Mouse (Mus musculus) cerebellum, postnatal 4 days (tissue): ENCODE measurements at regions not wholly inside any gene's neighbourhood (a gene's known extent, or its start where the extent isn't known, plus 50 kb on each side); places are given as distances from the start of the nearest gene placed in this dataset.
A peak's percentile ranks its signal among the peaks of the same experiment; 100 is the strongest.
"Not testable (repeated sequence)": the region's sequence is repeated elsewhere in the genome, so short reads cannot be mapped to it uniquely, and the experiment has no call there.

Experiments
- DNase-seq, 2 experiments: peaks; one replicate each; pipeline ENCODE4 v3.0.0; 2022; ENCODE audit warnings: low spot score in 2 of 2, mixed read lengths in 1 of 2

- DNase-seq = no peak
Observed at GRCm38 (mm10) chr6:5663433-5664175, 61.8 kb upstream of the Dync1i1 start.

DNA sequence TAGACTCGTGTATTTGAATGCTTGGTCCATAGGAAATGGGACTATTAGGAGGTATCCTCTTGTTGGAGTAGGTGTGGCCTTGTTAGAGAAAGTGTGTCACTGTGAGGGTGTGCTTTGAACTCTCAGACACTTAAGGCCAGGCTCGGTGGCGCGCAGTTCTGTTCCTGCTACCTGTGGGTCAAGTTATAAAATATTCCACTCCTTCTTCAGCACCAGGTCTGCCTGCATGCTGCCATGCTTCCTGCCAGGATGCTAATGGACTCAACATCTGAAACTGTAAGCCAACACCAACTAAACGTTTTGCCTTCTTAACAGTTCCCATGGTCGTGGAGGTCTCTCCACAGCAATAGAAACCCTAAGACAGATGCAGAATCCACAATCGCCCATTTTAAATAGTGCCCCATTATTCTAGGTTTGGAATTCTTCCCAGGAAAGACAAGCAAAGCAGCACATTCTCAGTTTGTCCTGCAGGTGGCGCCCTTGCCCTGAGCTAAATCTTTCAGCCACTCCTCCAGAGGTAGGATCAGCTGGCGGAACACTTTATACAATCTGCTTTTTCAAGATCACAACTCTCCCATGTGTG lies 80.2 kb upstream of the Dync1i1 start:
- peak; percentile 76 to 78 for DNase-seq

- DNase-seq = no peak
Observed at GRCm38 (mm10) chr6:5634222-5634621, 91.2 kb upstream of the Dync1i1 start.

- peak; percentile 36 to 64 for DNase-seq
Observed at GRCm38 (mm10) chr6:5633036-5633708, 92.3 kb upstream of the Dync1i1 start.

DNA sequence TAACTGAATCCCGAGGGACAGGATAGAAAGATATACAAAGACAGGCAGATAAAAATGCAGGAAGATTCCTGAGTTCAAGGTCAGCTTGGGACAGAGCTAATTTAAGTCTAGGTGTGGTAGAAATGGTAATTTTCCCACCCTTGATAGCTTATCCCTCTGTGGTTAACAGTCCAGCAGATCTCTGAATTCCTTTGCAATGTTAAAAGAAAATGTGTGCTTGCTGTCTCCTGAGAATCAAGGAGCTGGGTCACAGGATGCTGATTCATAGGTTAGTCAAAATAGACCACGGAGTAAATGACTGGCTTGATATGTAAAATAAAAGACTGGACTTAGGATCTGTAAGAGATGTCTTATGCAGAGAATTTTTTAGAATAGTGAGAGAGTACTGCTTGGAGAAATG lies 101.4 kb upstream of the Dync1i1 start:
- DNase-seq = no peak

DNA sequence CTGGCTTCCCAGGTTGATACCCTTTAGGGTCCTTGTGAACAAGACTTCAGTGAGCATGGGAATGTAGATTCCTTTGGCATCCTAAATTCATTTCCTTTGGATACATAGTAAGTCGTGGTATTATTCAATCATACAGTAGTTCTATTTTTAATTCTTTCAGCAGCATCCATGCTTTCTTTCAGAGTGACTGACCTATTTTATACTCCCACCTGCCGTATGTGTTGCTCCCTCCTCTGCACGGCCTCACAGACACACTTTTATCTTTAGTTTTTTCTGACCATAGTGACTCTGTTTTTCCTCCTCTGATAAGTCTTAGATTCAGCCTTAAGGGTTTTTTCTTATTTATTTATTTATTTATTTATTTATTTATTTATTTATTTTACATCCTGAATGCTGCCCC lies 103.9 kb upstream of the Dync1i1 start:
- DNase-seq = no peak

- no peak for DNase-seq
Observed at GRCm38 (mm10) chr6:5594011-5594410, 97.9 kb upstream of the Pdk4 start.

DNA sequence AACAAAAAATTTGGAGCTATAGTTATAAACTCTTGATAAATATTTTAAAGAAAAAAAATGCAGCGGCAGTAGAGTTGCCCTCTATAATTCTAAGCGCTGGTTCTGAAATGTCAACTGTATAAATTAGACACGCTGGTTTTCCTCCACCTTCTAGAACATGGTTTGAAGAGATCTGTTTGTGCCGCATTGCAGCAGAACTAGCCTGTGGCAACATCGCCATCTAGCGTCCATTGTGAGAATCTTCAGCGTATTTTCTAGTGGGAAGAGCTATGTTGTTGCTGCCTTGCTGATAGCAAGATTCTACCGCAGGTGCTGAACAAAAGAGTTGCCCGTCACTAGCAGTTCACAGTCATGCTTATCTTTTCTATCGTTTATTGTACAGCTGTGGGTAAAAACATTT lies 93.5 kb upstream of the Pdk4 start:
- peak; percentile 45 to 63 for DNase-seq

DNA sequence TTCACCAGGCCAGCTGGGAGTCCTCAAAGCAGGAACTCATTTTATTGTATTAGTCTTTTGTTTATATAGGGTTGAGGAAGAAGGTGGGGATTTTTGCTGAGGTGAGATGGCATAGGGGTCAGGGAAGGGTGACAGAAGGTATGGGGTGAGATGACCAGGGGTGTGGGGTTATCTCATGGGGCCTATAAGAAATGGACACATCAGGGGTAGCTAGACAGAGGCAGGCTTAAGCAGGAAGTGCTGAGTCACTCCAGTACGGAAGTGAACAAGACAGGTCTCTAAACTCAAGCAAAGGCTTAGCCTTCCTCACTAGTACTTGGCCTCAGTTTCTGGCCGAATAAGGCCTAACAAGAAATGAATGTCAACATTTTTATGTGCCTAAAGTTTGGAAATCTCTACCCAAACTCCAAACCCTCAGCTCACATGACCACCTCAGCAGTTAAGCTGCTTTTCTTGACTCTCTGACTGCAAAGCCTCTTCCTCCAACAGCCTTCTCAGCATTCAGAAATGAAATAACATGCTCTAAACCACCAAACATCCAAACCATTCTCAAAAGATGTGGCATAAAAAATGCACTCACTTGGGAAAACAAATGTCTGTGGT lies 86.9 kb upstream of the Pdk4 start:
- DNase-seq = no peak

DNA sequence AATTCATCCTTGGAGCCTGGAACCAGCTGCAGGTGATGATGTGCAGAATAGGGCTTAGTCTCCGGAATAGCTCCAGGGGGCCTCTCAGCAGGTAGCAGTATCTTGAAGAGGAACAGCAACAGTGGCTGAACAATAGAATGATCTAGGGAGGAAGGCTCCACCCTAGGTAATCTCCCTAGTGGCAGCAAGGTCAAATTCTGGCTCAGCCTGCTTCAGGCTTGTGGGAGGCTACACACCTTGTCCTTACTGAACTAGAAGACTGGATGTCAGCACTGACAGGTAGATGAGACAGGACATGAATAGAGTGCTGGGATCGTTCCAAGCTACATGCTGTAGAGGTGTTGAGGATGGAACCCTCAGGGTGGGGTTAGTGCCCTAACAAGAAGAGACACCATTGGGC lies 80.8 kb upstream of the Pdk4 start:
- not testable (repeated sequence) for DNase-seq

- no peak for DNase-seq
Observed at GRCm38 (mm10) chr6:5566582-5566981, 70.5 kb upstream of the Pdk4 start.

GRCm38 (mm10) chr6:5565049-5565448 lies 68.9 kb upstream of the Pdk4 start:
- no peak for DNase-seq

- no peak for DNase-seq
Observed at GRCm38 (mm10) chr6:5553703-5554394, 57.7 kb upstream of the Pdk4 start.

DNA sequence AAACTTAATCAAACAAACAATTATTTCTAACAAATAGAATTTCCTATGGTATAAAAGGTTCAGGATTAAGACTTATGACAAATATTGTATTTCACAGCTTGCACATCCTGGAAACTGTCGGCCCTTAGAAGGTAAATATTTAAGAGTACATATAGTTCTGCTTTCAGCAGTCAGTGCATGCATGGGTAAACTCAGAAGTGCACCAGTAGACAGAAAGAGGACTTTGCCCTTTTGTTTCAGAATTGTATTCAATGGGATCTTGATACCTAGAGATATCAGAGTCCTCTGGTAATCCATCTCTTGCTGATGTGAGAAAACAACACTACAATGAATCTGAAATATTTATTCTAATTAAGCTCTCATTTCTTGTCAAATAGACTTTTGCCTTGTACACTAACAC lies 54.0 kb upstream of the Pdk4 start:
- no peak for DNase-seq
